Mouse (Mus musculus): ENCODE results near the gene Ccdc57. TPM values are rescaled to one million over a fixed set of nuclear protein-coding genes. Genes with fewer than 3 reads are reported as not detected.
A peak's percentile ranks its signal among the peaks of the same experiment; 100 is the strongest.
"Not testable (repeated sequence)": the region's sequence is repeated elsewhere in the genome, so short reads cannot be mapped to it uniquely, and the experiment has no call there.

The Ccdc57 gene
- polyA plus RNA-seq, 1 experiment from 2014 or later: 4.4 TPM

DNA sequence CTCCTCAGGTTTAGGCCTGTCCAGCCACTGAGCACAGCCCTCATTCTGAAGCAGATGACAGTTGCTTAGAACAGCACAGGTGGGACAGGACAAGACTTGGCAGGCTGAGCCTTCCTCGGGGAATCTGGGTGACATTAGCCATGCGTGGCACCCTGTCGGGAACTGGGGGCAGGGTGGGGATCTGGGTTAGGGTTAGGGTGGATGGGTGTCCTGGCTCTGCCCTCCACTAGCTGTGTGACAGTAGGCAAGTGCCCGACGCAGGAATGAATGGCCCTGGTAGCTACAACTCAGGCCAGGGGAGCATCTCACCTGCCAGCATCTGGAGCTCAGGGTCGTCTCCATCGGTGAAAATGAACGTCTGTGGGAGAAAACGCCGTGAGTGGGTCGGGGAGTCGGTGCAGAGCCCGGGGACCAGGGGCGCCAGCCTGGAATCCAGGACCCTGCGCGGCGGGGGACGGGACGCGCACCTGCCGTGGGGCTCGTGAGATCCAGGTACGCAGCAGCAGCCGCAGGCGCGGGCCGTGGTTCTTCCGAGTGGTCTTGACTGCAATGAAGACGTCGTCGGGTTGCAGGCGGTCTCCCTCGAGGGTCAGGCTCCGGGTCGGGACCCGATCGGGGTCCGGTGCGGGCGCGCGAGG, 149.1 kb downstream of the Ccdc57 start:
- Histone ChIP-seq H3K9ac (peak overlapping the region; percentile 85), H3K27me3 (no peaks in the 10 kb centered on the region), H3K36me3 (peaks cover 51% of the 10 kb centered on the region), H3K9me3 (no peaks in the 10 kb centered on the region), H3K4me3 (peak overlapping the region; percentile 96), H3K4me2 (peak overlapping the region; percentile 90), H3K27ac (peak overlapping the region; percentile 81), H3K4me1 (peaks cover 26% of the 10 kb centered on the region)
- WGBS: 1% methylated on average over 42 of the region's 42 CpGs
- no peak for ATAC-seq (ENCODE audit: insufficient number of reproducible peaks, low FRiP score, low TSS enrichment, low read depth)

- not testable (repeated sequence) for H3K4me2 ChIP-seq; H3K9me3 ChIP-seq; ATAC-seq (ENCODE audit: insufficient number of reproducible peaks, low FRiP score, low TSS enrichment, low read depth); H3K4me3 ChIP-seq; H3K9ac ChIP-seq; H3K27ac ChIP-seq; H3K27me3 ChIP-seq
- H3K4me1 ChIP-seq: peaks cover 29% of the 10 kb centered on the region
- 94% methylated on average over 6 of the region's 6 CpGs for WGBS
- peaks cover 30% of the 10 kb centered on the region for H3K36me3 ChIP-seq
These were observed 151.3 kb downstream of the Ccdc57 start for GRCm38 (mm10) chr11:120781361-120781760.

DNA sequence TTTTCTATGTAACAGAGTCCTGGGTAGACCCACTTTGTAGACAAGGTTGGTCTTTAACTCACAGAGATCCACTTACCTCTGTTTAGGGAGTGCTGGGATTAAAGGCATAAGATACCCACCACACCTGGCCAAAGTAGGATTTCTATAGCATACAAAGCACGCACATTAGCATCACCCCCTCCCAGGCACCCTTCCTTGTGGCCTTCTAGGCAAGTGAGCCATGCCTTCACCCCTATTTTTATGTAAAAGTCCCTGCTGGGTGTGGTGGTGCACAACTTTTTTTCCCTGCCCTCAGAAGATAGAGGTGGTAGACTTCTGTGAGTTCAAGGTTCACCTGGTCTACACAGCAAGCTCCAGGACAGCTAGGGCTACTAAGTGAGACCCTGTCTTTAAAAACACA, 152.8 kb downstream of the Ccdc57 start:
- H3K9me3 ChIP-seq: no peaks in the 10 kb centered on the region
- no peaks in the 10 kb centered on the region for H3K27me3 ChIP-seq
- WGBS: 93% methylated on average over 1 of the region's 1 CpGs
- H3K9ac ChIP-seq: no peak overlapping the region
- H3K4me1 ChIP-seq: peaks cover 20% of the 10 kb centered on the region
- no peak for ATAC-seq (ENCODE audit: insufficient number of reproducible peaks, low FRiP score, low TSS enrichment, low read depth)
- no peak overlapping the region for H3K4me2 ChIP-seq
- H3K36me3 ChIP-seq: peaks cover 25% of the 10 kb centered on the region
- H3K4me3 ChIP-seq: no peak overlapping the region
- no peak overlapping the region for H3K27ac ChIP-seq

DNA sequence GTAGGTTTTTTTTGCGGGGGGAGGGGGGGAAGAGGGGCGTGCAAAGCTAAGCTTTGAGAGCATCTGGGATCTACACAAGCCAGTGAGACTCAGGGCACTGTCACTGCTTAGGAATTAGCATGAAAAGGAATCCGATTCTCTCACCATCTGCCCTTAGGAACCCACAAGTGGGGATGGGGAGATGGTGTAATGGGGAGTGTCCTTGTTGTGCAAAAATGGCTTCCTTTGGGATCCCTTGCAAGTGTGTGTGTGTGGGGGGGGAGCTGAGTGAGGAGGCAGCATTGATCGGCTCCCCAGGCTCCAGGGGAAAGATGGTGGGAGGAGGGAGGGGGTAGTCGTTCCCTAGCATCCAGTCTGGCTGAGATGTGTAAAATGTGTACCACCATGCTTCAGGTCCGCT, 155.5 kb downstream of the Ccdc57 start:
- WGBS: 32% methylated on average over 6 of the region's 6 CpGs
- ATAC-seq (ENCODE audit: insufficient number of reproducible peaks, low FRiP score, low TSS enrichment, low read depth): no peak
- H3K36me3 ChIP-seq: peaks cover 22% of the 10 kb centered on the region
- peaks cover 6% of the 10 kb centered on the region for H3K4me1 ChIP-seq
- H3K9me3 ChIP-seq: no peaks in the 10 kb centered on the region
- no peak overlapping the region for H3K4me2 ChIP-seq
- no peaks in the 10 kb centered on the region for H3K27me3 ChIP-seq
- H3K27ac ChIP-seq: no peak overlapping the region
- no peak overlapping the region for H3K4me3 ChIP-seq
- H3K9ac ChIP-seq: no peak overlapping the region

Other genes starting within 250 kb of the Ccdc57 start
- 156 and 166 TPM in 2 replicates for gene Cenpx, start 219.1 kb downstream of the Ccdc57 start, polyA plus RNA-seq (2015; fragmentation: Nextera tagmentation; extraction: Ambion mirVana)
- gene Lrrc45, start 218.9 kb downstream of the Ccdc57 start, polyA plus RNA-seq (2015; fragmentation: Nextera tagmentation; extraction: Ambion mirVana): 63.7 and 65.9 TPM in 2 replicates
- gene Rac3, start 211.4 kb downstream of the Ccdc57 start, polyA plus RNA-seq (2015; fragmentation: Nextera tagmentation; extraction: Ambion mirVana): 44.4 and 56.4 TPM in 2 replicates
- 18.2 and 20.2 TPM in 2 replicates for gene Dcxr, start 205.6 kb downstream of the Ccdc57 start, polyA plus RNA-seq (2015; fragmentation: Nextera tagmentation; extraction: Ambion mirVana)
- 12.6 and 16.7 TPM in 2 replicates for gene Cbr2, start 200.8 kb downstream of the Ccdc57 start, polyA plus RNA-seq (2015; fragmentation: Nextera tagmentation; extraction: Ambion mirVana)
- 2.3 and 3.5 TPM in 2 replicates for gene Hmga1b, start 170.1 kb downstream of the Ccdc57 start, polyA plus RNA-seq (2015; fragmentation: Nextera tagmentation; extraction: Ambion mirVana)
- 50.7 TPM in 2 replicates for gene Rfng, start 148.7 kb downstream of the Ccdc57 start, polyA plus RNA-seq (2015; fragmentation: Nextera tagmentation; extraction: Ambion mirVana)
- 205 and 207 TPM in 2 replicates for gene Gps1, start 148.6 kb downstream of the Ccdc57 start, polyA plus RNA-seq (2015; fragmentation: Nextera tagmentation; extraction: Ambion mirVana)
- gene Dus1l, start 136.5 kb downstream of the Ccdc57 start, polyA plus RNA-seq (2015; fragmentation: Nextera tagmentation; extraction: Ambion mirVana): 59.0 and 61.9 TPM in 2 replicates
- gene Fasn, start 108.3 kb downstream of the Ccdc57 start, polyA plus RNA-seq (2015; fragmentation: Nextera tagmentation; extraction: Ambion mirVana): 41.8 and 45.5 TPM in 2 replicates
- gene Slc16a3, start 15.6 kb upstream of the Ccdc57 start, polyA plus RNA-seq (2015; fragmentation: Nextera tagmentation; extraction: Ambion mirVana): 92.3 and 95.8 TPM in 2 replicates
- gene Csnk1d, start 58.5 kb upstream of the Ccdc57 start, polyA plus RNA-seq (2015; fragmentation: Nextera tagmentation; extraction: Ambion mirVana): 104 and 120 TPM in 2 replicates
- 0.60 and 0.66 TPM in 2 replicates for gene Cd7, start 106.5 kb upstream of the Ccdc57 start, polyA plus RNA-seq (2015; fragmentation: Nextera tagmentation; extraction: Ambion mirVana)
- 0.14 TPM in 1 of 2 replicates, not detected in the other for gene Sectm1b, start 130.7 kb upstream of the Ccdc57 start, polyA plus RNA-seq (2015; fragmentation: Nextera tagmentation; extraction: Ambion mirVana)
- gene Sectm1a, start 148.3 kb upstream of the Ccdc57 start, polyA plus RNA-seq (2015; fragmentation: Nextera tagmentation; extraction: Ambion mirVana): 0.81 and 1.5 TPM in 2 replicates
- gene Tex19.2, start 185.8 kb upstream of the Ccdc57 start, polyA plus RNA-seq (2015; fragmentation: Nextera tagmentation; extraction: Ambion mirVana): not detected in 2 replicates
- not detected in 2 replicates for gene Tex19.1, start 213.3 kb upstream of the Ccdc57 start, polyA plus RNA-seq (2015; fragmentation: Nextera tagmentation; extraction: Ambion mirVana)
- gene Uts2r, start 227.4 kb upstream of the Ccdc57 start, polyA plus RNA-seq (2015; fragmentation: Nextera tagmentation; extraction: Ambion mirVana): 1.1 and 2.4 TPM in 2 replicates